Mouse (Mus musculus) testis, adult 2 months (tissue): Measurements from ENCODE around the gene Pde4a. TPM values are rescaled to one million over a fixed set of nuclear protein-coding genes. Genes with fewer than 3 reads are reported as not detected.

Experiments used
- H3K27ac ChIP-seq: fragments of 200-500 bp; 2 replicates; pipeline ENCODE4 v1.5.1; 2012; ENCODE audit warnings: low read depth, low read length; ENCODE audit not compliant: control insufficient read depth, insufficient read depth
- H3K27me3 ChIP-seq: fragments of 200-500 bp; 2 replicates; pipeline ENCODE4 v1.6.1; 2012; ENCODE audit warnings: mild to moderate bottlenecking, low read length, moderate library complexity; ENCODE audit not compliant: control insufficient read depth, insufficient read depth
- H3K36me3 ChIP-seq: fragments of 200-500 bp; 2 replicates; pipeline ENCODE4 v1.6.1; 2012; ENCODE audit warnings: mild to moderate bottlenecking, low read length; ENCODE audit not compliant: control insufficient read depth, insufficient read depth
- H3K4me1 ChIP-seq: fragments of 200-500 bp; 2 replicates; pipeline ENCODE4 v1.6.1; 2012; ENCODE audit warnings: low read length; ENCODE audit not compliant: control insufficient read depth, insufficient read depth
- H3K4me3 ChIP-seq: fragments of 200-500 bp; 2 replicates; pipeline ENCODE4 v1.5.1; 2012; ENCODE audit warnings: low read depth, mild to moderate bottlenecking, low read length, moderate library complexity, mixed read lengths; ENCODE audit not compliant: control insufficient read depth
- CTCF ChIP-seq: fragments of 200-500 bp; IDR thresholded peaks from 2 replicates; pipeline ENCODE4 v1.5.1; 2012; ENCODE audit warnings: low read depth, mild to moderate bottlenecking, inconsistent platforms, low read length, moderate library complexity; ENCODE audit not compliant: control insufficient read depth, insufficient read depth, insufficient replicate concordance
- POLR2A ChIP-seq: fragments of 200-500 bp; IDR thresholded peaks from 2 replicates; pipeline ENCODE4 v1.6.1; 2012; ENCODE audit warnings: low read depth, mild to moderate bottlenecking, inconsistent platforms, low read length, moderate library complexity; ENCODE audit not compliant: control insufficient read depth
- polyA plus RNA-seq: library from polyadenylated mRNA; depleted of rRNA; stranded (reverse); fragments of >200 nt; gene quantifications from 2 replicates; pipeline ENCODE4 v1.2.3, GENCODE M21; 2012

Pde4a gene
- polyA plus RNA-seq, 1 experiment, result 82.0 TPM

DNA sequence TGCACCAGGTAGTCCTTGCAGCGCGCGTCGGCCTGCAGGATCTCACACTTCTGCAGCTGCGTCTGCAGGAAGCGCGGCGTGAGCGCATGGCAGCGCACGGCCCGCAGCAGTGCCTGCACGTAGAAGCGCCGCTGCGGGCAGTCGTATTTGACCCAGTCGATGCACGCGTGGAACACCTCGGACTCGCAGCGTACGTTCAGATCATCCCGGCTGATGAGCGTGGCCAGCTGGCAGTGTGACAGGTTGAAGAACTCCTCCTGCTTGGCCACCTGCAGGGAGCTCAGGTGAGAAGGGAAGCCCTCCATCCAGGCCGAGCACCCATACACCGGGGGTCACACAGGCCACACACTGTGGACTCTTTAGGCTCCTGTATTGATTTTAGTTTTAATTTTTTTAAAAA lies 68.3 kb downstream of the Pde4a start:
- H3K27ac ChIP-seq, result no peak overlapping the region
- H3K36me3 ChIP-seq, result no peaks in the 10 kb centered on the region
- no peak for TF ChIP-seq CTCF
- no peak for TF ChIP-seq POLR2A

DNA sequence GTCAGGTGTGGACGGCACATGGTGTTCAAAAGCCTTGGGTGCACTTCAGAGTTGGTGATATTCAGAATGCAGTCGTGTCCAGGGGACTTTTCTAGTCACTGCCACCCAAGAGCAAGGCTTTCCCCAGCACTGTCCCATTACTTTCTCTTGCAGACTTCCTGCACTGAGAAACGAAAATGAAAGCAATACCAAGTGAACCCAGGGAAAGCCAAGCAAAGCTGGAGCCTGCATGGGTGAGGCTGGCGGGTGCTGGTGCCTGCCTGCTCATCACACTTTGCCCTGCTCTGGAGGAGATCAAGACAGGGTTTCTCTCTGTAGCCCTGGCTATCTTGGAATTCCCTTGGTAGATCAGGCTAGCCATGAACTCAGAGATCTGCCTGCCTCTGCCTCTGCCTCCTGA lies 69.8 kb downstream of the Pde4a start:
- H3K27ac ChIP-seq, result no peak overlapping the region
- no peaks in the 10 kb centered on the region for H3K36me3 ChIP-seq

More for the DNA sequence above, 68.3 kb downstream of the Pde4a start:
- Histone ChIP-seq H3K4me3 (peak overlapping the region; percentile 60), H3K4me1 (peaks cover 18% of the 10 kb centered on the region), H3K27me3 (no peaks in the 10 kb centered on the region)

DNA sequence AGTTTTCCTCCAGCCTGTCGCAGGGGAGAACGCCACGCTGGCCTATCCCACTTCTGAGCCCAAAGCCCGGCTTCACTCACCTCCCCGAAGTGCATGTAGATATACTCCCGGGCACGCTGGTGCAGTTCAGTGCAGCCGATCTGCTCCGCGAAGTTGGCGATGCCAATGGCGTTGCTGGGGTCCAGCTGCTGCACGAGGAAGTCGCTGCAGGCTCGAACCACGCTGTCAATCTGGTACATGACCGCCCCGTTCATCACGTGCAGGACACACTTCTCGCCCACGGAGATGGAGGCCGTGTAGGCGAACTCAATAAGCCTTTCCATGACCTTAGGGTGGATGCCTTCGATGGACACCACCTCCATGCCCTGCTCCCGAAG lies 71.5 kb downstream of the Pde4a start:
- Histone ChIP-seq H3K36me3 (no peaks in the 10 kb centered on the region), H3K4me3 (peak overlapping the region; percentile 90), H3K27ac (no peak overlapping the region), H3K4me1 (peaks cover 18% of the 10 kb centered on the region), H3K27me3 (no peaks in the 10 kb centered on the region)
- TF ChIP-seq POLR2A, result no peak
- no peak for TF ChIP-seq CTCF

More for the DNA sequence above, 69.8 kb downstream of the Pde4a start:
- peak overlapping the region; percentile 60 for H3K4me3 ChIP-seq
- no peaks in the 10 kb centered on the region for H3K27me3 ChIP-seq
- TF ChIP-seq POLR2A (no peak), CTCF (no peak)
- peaks cover 22% of the 10 kb centered on the region for H3K4me1 ChIP-seq

GRCm38 (mm10) chr9:21237368-21238003 lies 72.0 kb downstream of the Pde4a start:
- Histone ChIP-seq H3K36me3 (no peaks in the 10 kb centered on the region), H3K27me3 (no peaks in the 10 kb centered on the region), H3K4me3 (peak overlapping the region; percentile 90), H3K27ac (no peak overlapping the region; the same call in 1 of the 2 replicates), H3K4me1 (peaks cover 18% of the 10 kb centered on the region)
- no peak for TF ChIP-seq CTCF
- no peak for TF ChIP-seq POLR2A

- no peak for TF ChIP-seq POLR2A
- TF ChIP-seq CTCF, result no peak
- H3K27me3 ChIP-seq, result no peaks in the 10 kb centered on the region
- no peaks in the 10 kb centered on the region for H3K36me3 ChIP-seq
- peak overlapping the region; percentile 81 for H3K27ac ChIP-seq
- H3K4me3 ChIP-seq, result peak overlapping the region; percentile 90
- H3K4me1 ChIP-seq, result peaks cover 17% of the 10 kb centered on the region
Observed at GRCm38 (mm10) chr9:21238004-21238732, 72.7 kb downstream of the Pde4a start.

- Histone ChIP-seq H3K27me3 (no peaks in the 10 kb centered on the region), H3K27ac (peak within 1 kb of the TSS; percentile 81), H3K36me3 (no peaks in the 10 kb centered on the region), H3K4me1 (peaks cover 18% of the 10 kb centered on the region), H3K4me3 (peak within 1 kb of the TSS; percentile 90)
- peak; percentile 57 for TF ChIP-seq POLR2A
- TF ChIP-seq CTCF, result no peak
Observed at GRCm38 (mm10) chr9:21238733-21239464, 73.4 kb downstream of the Pde4a start, which contains the start of gene Keap1. Keap1 (minus strand) TSS chr9:21239361.

DNA sequence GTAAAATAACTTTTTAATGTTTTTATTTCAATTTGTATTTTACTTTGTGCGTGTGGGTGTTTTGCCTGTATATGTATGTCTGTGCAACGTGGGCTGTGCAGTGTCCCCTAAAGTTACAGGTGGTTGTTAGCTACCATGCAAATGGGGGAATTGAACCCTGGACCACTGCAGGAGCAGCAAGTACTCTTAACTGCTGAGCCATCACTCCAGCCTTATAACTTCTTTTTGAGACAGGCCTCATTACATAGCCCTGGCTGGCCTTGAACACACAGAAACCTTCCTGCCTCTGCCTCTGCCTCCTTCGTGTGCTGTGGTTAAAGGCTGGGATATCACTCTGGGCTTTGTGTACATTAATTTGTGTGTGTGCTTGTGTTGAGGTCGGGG lies 73.9 kb downstream of the Pde4a start:
- Histone ChIP-seq H3K27me3 (no peaks in the 10 kb centered on the region), H3K4me3 (peak overlapping the region; percentile 90), H3K27ac (no peak overlapping the region), H3K4me1 (peaks cover 24% of the 10 kb centered on the region), H3K36me3 (no peaks in the 10 kb centered on the region)
- TF ChIP-seq CTCF (no peak), POLR2A (no peak)
